Mouse (Mus musculus) bone marrow macrophage, adult 2 months (primary cell): ENCODE measurements at regions not wholly inside any gene's neighbourhood (a gene's known extent, or its start where the extent isn't known, plus 50 kb on each side); places are given as distances from the start of the nearest gene placed in this dataset.

ENCODE experiments used
- CTCF ChIP-seq: IDR thresholded peaks from 2 replicates; pipeline ENCODE4 v1.5.1; 2012; ENCODE audit warnings: low read depth, mild to moderate bottlenecking, low read length, moderate library complexity
- POLR2A ChIP-seq: IDR thresholded peaks from 2 replicates; pipeline ENCODE4 v1.6.1; 2012; ENCODE audit warnings: mild to moderate bottlenecking, low read depth, low read length, borderline replicate concordance

GRCm38 (mm10) chr3:78707687-78708086, 578.6 kb downstream of the Rapgef2 start:
- TF ChIP-seq POLR2A: no peak
- TF ChIP-seq CTCF: no peak
